Mouse (Mus musculus): ENCODE measurements around the gene Mfsd6l. TPM values are rescaled to one million over a fixed set of nuclear protein-coding genes. Genes with fewer than 3 reads are reported as not detected.

Mfsd6l gene
- total RNA-seq, 2 experiments from 2014 or later, result 0.36 to 0.60 TPM

GRCm38 (mm10) chr11:68553981-68554471 lies 2.0 kb upstream of the Mfsd6l start:
- DNase-seq, result peak; percentile 79

GRCm38 (mm10) chr11:68559546-68559945 lies 3.6 kb downstream of the Mfsd6l start:
- DNase-seq, result no peak

- no peak for DNase-seq
These were observed 6.3 kb downstream of the Mfsd6l start for GRCm38 (mm10) chr11:68561957-68562950.

GRCm38 (mm10) chr11:68564356-68565031 lies 8.5 kb downstream of the Mfsd6l start:
- no peak for DNase-seq

GRCm38 (mm10) chr11:68565032-68565429 lies 9.0 kb downstream of the Mfsd6l start:
- DNase-seq, result no peak

GRCm38 (mm10) chr11:68566447-68567059 lies 10.6 kb downstream of the Mfsd6l start:
- peak; percentile 85 for DNase-seq

- no peak for DNase-seq
These were observed 14.9 kb downstream of the Mfsd6l start for GRCm38 (mm10) chr11:68570861-68571260.

GRCm38 (mm10) chr11:68577076-68577475 lies 21.1 kb downstream of the Mfsd6l start:
- DNase-seq, result no peak

GRCm38 (mm10) chr11:68579462-68579881 lies 23.5 kb downstream of the Mfsd6l start:
- DNase-seq, result peak; percentile 64

GRCm38 (mm10) chr11:68580566-68580965 lies 24.6 kb downstream of the Mfsd6l start:
- DNase-seq, result no peak

GRCm38 (mm10) chr11:68583225-68583624 lies 27.2 kb downstream of the Mfsd6l start:
- DNase-seq, result no peak

- peak; percentile 39 for DNase-seq
These were observed 28.0 kb downstream of the Mfsd6l start for GRCm38 (mm10) chr11:68583906-68584480.

GRCm38 (mm10) chr11:68585890-68586289 lies 29.9 kb downstream of the Mfsd6l start:
- DNase-seq, result peak; percentile 66

- no peak for DNase-seq
These were observed 30.7 kb downstream of the Mfsd6l start, which contains the start of gene Ccdc42 for GRCm38 (mm10) chr11:68586721-68587120. Gene Ccdc42, plus strand, starts transcription at chr11:68587021.

- DNase-seq, result peak; percentile 91
These were observed 33.2 kb downstream of the Mfsd6l start for GRCm38 (mm10) chr11:68589055-68589809.

GRCm38 (mm10) chr11:68591708-68592107 lies 35.7 kb downstream of the Mfsd6l start:
- DNase-seq, result no peak

GRCm38 (mm10) chr11:68593247-68593646 lies 37.3 kb downstream of the Mfsd6l start:
- no peak for DNase-seq

- no peak for DNase-seq
These were observed 41.9 kb downstream of the Mfsd6l start for GRCm38 (mm10) chr11:68597912-68598311.

GRCm38 (mm10) chr11:68600551-68601021 lies 44.6 kb downstream of the Mfsd6l start:
- peak; percentile 42 for DNase-seq

- DNase-seq, result peak; percentile 53
These were observed 45.6 kb downstream of the Mfsd6l start for GRCm38 (mm10) chr11:68601486-68601991.
